Mouse (Mus musculus): ENCODE data around the gene Rad51c.
"Not testable (repeated sequence)": the region's sequence is repeated elsewhere in the genome, so short reads cannot be mapped to it uniquely, and the experiment has no call there.

Gene Rad51c

DNA sequence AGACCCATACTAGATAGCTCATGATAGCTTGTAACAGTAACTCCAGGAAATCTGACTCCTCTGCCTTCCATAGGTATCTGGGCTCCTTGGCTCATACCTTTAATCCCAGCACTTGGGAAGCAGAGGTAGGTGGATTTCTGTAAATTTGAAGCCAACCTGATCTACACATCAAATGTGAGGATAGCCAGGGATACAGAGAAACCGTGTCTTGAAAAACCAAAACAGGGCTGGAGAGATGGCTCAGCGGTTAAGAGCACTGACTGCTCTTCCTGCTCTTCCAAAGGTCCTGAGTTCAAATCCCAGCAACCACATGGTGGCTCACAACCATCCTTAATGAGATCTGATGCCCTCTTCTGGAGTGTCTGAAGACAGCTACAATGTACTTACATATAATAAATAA, 30.4 kb upstream of the Rad51c start:
- in situ Hi-C loops (cut with MboI; ENCODE audit: low pct_unique_long_range_greater_than_20kb in 1 of 2, low sequenced_read_pairs in 2 of 2, unreplicated experiment in 1 of 2), result not testable (repeated sequence)

DNA sequence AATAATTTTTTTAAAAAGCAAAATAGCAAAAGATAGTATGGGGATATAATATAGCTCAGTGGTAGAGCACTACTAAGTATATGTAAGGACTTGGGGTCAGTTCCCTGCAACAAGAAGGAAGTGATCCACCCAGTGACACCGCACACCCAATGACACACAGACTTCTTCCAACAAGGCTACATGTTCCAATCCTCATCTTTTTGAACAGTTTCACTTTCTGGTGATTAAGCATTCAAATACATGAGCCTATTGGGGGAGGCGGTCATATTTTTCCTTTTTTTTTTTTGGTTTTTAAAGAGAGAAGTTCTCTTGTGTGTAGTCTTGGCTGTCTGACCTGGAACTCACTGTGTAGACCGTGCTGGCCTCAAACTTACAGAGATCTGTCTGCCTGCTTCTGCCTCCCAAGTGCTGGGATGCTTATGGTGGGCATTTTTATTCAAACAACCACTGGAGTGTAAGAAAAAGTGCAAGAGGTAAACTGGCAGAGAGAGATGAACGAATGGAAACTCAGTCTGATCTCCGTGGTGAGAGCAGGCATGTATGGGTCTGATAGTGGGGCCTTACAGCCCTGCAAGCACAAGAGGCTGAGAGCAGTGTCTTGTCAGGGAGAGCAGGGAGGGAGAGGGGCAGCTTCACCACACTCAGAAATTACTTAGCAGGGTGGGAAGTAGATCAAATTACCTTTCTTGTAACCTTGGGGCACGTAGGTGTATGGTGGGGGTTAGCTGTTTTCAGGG, 28.3 kb upstream of the Rad51c start:
- in situ Hi-C loops (cut with MboI; ENCODE audit: low pct_unique_long_range_greater_than_20kb in 1 of 2, low sequenced_read_pairs in 2 of 2, unreplicated experiment in 1 of 2), result no loop called here

DNA sequence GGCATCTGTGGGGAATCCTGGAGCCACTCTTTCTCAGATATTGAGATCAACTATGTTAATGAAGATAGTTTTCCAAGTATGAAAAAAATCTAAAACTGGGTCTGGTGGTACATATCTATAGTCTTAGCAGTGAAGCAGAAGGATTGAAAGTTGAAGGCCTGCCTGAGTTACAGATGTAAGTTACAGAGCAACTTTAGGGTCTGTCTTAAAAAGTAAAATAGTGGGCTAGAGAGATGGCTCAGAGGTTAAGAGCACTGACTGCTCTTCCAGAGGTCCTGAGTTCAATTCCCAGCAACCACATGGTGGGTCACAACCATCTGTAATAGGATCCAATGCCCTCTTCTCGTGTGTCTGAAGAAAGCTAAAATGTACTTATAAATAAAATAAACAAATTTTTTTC, 27.7 kb upstream of the Rad51c start:
- in situ Hi-C loops (cut with MboI; ENCODE audit: low pct_unique_long_range_greater_than_20kb in 1 of 2, low sequenced_read_pairs in 2 of 2, unreplicated experiment in 1 of 2), result no loop called here

DNA sequence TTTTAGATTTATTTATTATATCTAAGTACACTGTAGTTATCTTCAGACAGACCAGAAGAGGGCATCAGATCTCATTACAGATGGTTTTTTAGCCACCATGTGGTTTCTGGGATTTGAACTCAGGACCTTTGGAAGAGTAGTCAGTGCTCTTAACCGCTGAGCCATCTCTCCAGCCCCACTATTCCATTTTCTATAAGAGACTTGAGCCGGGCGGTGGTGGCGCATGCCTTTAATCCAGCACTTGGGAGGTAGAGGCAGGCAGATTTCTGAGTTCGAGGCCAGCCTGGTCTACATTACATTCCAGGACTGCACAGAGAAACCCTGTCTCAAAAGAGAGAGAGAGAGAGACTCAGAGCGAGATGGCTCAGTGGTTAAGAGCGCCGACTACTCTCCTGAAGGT, 27.1 kb upstream of the Rad51c start:
- in situ Hi-C loops (cut with MboI; ENCODE audit: low pct_unique_long_range_greater_than_20kb in 1 of 2, low sequenced_read_pairs in 2 of 2, unreplicated experiment in 1 of 2), result not testable (repeated sequence)

DNA sequence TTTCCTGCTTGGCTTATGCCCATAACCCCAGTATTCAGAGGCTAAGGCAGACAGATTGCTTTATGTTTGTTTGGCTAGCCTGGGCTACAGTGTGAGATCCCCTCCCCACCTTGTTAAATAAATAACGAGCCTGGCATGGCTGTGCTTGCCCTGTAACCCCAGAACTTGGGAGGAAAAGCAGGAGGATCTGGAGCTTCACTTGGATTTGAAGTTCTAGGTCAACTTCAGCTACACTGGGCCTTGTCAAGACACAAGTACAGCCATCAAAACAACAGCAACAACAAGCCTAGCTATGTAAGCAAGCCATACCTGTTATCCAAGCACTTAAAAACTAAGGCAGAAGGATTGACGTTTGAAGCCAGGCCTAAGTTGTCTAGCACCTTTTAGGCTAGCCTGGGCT, 25.6 kb upstream of the Rad51c start:
- in situ Hi-C loops (cut with MboI; ENCODE audit: low pct_unique_long_range_greater_than_20kb in 1 of 2, low sequenced_read_pairs in 2 of 2, unreplicated experiment in 1 of 2), result no loop called here

DNA sequence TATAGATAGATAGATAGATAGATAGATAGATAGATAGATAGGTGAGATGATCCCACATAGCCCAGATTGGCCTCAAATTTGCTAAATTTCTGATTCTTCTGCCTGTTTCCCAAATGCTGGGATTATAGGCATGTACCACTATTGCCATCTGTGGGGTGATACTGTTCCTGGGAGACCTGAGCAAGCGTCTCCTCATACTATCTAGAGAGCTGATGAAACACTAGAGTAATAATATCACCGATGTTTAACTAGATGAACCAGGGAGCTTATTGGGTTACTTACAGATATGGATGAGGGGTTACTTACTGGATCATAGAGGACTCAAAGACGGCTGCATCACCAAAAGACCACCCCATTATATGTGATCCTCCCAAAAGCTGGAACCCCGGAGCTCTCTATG, 24.6 kb upstream of the Rad51c start:
- in situ Hi-C loops (cut with MboI; ENCODE audit: low pct_unique_long_range_greater_than_20kb in 1 of 2, low sequenced_read_pairs in 2 of 2, unreplicated experiment in 1 of 2), result no loop called here

DNA sequence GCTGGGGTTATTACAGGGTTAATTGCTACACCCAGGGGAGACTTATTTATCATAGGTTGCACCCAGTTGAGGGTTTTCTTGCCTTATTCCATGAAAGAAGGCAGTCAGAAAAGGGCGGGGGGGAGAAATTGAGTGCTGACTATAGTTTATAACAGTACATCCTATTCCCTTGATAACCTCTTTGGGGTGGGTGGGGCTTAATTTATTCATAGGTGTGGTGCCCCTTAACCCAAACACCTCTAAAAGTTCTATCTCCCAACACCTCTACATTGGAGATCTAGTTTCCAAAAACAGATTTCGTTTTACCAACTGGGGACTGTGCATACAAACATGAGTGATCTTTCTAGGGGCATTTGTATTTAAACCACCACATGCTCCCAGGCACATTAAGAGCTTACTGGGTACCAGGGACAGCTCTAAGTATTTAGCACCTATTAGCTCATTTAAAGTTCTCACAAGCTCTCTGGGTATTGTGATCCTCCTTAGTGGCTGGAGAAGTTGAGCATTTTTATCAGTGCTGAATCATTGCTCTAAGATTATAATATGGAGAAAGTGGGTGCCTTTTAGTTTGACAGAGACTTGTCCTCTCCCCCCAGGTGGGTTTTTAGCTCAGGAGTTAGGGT, 23.4 kb upstream of the Rad51c start:
- in situ Hi-C loops (cut with MboI; ENCODE audit: low pct_unique_long_range_greater_than_20kb in 1 of 2, low sequenced_read_pairs in 2 of 2, unreplicated experiment in 1 of 2), result no loop called here

DNA sequence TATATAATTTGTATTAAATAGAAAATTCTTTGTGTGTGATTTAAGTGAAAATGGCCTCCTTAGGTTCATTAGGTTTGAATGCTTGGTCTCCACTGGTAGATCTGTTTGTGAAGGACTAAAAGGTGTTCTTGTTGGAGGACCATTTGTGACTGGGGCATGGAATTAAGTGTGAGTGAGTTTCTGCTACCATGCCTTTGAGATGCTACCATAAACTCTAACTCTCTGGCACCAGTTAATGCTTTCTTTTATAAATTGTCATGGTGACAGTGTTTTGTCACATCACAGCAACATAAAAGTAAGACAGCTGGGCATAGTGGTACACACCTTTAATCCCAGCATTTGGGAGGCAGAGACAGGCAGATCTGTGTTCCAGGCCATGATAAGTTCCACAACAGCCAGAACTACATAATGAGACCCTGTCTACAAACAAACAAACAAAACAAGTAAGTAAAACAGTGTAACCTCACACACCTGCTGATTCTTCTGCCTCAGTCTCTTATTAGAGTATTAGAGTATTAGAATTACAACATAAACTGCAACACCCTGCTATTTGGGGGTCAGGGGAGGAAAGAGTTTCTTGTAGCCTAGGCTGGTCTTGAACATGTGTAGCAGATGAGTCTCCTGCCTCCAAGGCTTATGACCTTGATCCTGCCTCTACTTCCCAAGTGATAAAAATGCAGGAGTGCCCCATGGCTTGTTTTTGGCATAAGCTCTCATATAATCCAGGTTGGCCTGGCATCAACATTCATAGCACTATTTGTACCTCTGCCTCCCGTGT, 22.7 kb upstream of the Rad51c start:
- in situ Hi-C loops (cut with MboI; ENCODE audit: low pct_unique_long_range_greater_than_20kb in 1 of 2, low sequenced_read_pairs in 2 of 2, unreplicated experiment in 1 of 2), result no loop called here

DNA sequence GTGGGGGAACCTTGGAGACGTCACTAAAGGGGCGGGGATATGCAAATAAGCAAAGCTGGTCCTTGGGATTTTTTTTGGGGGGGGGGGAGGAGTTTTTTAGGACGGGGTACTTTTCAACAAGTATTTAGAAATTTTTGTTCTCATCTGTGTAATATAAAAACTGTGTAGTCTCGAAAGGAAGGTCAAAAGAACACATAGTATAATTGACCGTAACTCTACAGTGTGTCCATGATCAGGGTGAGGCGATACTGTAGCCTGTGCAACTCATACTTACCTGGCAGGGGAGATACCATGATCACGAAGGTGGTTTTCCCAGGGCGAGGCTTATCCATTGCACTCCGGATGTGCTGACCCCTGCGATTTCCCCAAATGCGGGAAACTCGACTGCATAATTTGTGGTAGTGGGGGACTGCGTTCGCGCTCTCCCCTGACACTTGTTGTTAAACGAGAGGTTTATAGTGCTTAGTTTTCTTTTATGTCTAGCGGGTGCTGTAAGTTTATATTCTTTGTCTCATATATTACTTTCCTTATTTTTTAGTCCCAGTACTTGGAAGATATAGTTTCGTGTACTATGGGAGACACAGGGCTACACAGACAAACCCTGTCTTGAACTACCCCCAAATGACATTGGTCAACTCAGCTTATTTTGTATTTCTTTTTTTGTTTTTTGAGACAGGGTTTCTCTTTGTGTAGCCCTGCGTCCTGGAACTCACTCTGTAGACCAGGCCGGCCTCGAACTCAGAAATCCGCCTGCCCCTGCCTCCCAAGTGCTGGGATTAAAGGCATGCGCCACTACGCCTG, 21.9 kb upstream of the Rad51c start:
- in situ Hi-C loops (cut with MboI; ENCODE audit: low pct_unique_long_range_greater_than_20kb in 1 of 2, low sequenced_read_pairs in 2 of 2, unreplicated experiment in 1 of 2), result not testable (repeated sequence)

DNA sequence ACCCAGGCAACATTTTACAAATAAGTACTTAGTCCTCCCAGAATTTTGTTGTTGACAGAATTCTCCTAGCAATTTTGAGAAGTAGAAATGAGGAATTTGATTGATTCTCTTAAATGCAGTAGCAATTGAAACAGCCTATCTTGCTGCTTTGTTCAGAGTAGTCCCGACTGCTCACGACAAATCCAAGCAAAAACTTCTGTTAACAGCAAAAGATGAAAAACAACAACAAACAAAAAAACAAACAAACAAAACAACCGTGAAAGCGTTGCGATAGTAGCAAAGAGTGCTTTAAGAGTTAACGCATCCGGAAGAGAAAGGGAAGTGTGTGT, 21.3 kb upstream of the Rad51c start:
- in situ Hi-C loops (cut with MboI; ENCODE audit: low pct_unique_long_range_greater_than_20kb in 1 of 2, low sequenced_read_pairs in 2 of 2, unreplicated experiment in 1 of 2), result no loop called here

DNA sequence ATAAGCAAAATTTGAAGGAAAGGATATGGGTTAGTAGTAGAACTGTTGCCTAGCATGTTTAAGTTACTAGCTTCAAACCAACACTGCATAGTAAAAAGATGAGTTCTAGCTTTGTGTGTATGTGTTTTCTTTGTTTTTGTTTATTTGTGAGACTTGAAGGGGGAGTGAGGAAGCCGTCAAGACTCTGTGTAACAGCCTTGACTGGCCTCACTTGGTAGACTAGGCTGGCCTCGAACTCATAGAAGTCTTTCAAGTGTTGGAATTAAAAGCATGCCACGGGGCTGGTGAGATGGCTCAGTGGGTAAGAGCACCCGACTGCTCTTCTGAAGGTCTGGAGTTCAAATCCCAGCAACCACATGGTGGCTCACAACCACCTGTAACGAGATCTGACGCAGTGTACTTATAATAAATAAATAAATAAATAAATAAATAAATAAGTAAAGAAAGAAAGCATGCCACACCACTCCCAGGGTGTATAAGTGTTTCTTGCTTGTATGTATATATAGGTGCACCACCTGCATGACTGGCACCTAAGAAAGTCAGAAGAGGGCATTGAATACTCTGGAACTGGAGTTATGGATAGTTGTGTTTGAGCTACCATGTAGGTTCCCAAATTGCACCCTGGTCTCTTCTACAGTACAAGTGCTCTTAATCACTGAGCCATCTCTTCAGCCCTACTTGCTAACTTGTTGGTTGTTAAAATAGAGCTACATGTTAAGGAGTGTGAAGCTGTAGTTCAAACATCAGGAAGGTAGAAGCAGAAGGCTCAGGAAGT, 19.0 kb upstream of the Rad51c start:
- in situ Hi-C loops (cut with MboI; ENCODE audit: low pct_unique_long_range_greater_than_20kb in 1 of 2, low sequenced_read_pairs in 2 of 2, unreplicated experiment in 1 of 2), result no loop called here

DNA sequence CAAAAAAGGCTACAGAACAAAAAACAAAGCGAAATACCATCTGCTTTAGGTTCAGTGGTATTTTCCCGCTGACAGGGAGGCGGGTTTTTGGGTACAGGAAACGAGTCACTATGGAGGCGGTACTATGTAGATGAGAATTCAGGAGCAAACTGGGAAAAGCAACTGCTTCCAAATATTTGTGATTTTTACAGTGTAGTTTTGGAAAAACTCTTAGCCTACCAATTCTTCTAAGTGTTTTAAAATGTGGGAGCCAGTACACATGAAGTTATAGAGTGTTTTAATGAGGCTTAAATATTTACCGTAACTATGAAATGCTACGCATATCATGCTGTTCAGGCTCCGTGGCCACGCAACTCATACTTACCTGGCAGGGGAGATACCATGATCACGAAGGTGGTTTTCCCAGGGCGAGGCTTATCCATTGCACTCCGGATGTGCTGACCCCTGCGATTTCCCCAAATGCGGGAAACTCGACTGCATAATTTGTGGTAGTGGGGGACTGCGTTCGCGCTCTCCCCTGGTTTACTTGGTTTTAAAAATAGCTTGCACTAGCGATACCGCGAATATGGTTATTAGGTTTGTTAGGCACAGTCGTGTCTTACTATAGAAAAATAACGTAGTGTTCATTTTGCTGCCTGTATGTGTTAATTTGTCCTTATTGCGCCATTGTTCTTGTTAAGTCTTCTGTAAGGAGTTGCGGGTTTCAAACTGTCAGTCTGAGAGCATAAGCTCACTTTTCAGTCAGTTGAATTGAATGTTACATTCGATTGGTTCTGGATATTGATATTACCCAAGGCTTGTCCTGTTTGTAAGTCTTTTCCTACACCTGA, 18.0 kb upstream of the Rad51c start:
- in situ Hi-C loops (cut with MboI; ENCODE audit: low pct_unique_long_range_greater_than_20kb in 1 of 2, low sequenced_read_pairs in 2 of 2, unreplicated experiment in 1 of 2), result no loop called here

DNA sequence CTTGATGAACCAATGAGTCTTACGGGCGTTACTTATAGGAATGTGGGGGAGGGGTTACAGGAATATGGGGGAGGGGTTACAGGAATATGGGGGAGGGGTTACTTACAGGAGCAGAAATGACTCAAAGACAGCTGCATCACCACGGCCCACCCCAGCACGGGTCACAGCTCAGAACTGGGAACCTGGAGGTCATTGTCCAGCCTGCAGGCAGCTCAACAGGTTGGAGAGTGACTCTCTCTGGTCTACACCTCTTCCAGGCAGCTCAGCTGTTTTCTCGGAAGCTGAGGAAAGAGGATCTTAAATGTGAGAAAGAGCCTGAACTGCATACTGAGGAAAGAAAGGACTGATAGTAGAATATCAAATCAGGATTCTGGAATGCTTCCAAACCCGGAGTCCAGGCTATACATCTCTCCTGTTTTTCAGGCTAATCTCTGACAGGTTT, 17.0 kb upstream of the Rad51c start:
- in situ Hi-C loops (cut with MboI; ENCODE audit: low pct_unique_long_range_greater_than_20kb in 1 of 2, low sequenced_read_pairs in 2 of 2, unreplicated experiment in 1 of 2), result no loop called here

DNA sequence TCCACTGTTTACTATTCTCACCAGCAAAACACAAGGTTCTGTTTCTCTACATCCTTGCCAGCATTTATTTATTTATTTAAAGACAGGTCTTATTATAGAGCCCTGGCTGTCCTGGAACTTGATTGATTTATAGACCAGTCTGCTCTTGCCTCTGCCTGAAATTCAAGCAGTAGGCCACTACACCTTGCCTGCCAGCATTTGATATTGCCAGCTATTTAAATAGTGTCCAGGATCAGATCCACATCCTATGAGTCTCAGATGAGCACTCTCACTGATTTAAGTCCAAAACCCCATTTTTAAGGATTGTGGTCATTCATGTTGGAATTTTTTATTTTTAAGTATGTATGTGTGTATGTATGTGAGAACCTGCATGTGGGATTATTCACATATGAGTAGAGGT, 16.1 kb upstream of the Rad51c start:
- in situ Hi-C loops (cut with MboI; ENCODE audit: low pct_unique_long_range_greater_than_20kb in 1 of 2, low sequenced_read_pairs in 2 of 2, unreplicated experiment in 1 of 2), result no loop called here

DNA sequence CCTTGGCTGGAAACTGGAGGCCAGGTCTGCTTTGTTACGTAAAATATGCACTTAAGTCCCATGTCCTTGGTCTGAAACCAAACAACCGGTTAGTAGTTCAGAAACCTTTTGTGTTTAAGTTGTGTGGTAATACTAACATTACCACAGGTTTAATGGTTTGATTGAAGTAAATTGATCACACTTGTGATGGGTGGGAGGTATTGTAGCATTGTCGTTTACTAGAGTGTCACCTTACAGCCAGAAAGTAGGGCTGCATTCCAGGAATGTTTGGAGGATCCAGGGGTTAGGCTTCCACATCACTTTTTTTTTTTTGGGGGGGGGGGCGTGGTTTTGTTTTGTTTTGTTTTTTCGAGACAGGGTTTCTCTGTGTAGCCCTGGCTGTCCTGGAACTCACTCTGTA, 11.4 kb upstream of the Rad51c start:
- in situ Hi-C loops (cut with MboI; ENCODE audit: low pct_unique_long_range_greater_than_20kb in 1 of 2, low sequenced_read_pairs in 2 of 2, unreplicated experiment in 1 of 2), result no loop called here

DNA sequence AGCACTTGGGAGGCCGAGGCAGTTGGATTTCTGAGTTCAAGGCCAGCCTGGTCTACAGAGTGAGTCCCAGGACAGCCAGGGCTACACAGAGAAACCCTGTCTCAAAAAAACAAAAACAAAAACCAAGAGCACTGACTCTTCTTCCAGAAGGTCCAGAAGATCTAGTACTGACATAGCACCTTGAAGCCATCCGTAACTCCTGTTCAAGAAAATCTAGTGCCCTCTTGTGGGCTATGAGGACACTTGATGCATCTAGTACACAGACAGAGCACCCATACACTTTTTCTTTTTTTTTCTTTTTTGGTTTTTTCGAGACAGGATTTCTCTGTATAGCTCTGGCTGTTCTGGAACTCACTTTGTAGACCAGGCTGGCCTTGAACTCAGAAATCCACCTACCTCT, 8.7 kb upstream of the Rad51c start:
- in situ Hi-C loops (cut with MboI; ENCODE audit: low pct_unique_long_range_greater_than_20kb in 1 of 2, low sequenced_read_pairs in 2 of 2, unreplicated experiment in 1 of 2), result not testable (repeated sequence)

DNA sequence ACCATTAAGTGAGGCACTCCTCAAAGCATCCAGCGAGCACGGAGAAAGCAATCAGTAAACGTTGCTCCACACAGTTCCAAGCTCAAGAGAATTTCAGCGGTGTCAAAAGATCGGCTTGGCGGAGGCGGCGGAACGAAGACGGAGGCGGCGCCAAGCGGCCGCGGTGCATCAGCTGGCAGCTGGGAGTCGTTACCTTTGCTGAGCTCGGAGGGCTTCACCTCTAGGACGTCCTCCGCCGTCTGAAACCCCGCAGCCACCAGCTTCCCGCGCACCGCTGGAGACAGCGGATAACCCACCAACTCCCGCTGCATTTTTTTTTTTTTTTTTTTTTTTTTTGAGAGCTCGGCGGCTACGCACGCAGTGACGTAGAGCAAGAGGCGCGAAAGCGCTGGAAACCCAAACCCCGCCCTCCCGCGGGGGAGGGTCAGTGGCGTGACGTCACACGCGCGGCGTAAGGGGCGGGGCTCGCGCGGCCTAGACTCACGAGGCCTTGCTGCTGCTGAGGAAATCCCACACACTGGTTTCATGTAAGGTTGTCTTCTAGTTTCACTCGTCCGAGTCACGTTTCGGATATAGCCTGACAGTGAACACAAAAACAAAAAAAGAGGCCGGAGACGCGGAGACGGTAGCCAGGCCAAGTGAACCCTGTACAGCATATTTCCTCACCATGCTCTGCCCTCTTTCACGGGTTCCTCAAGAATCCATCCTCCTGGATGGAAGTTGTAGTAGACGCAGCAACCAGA, 472 bp downstream of the Rad51c start:
- in situ Hi-C loops (cut with MboI; ENCODE audit: low pct_unique_long_range_greater_than_20kb in 1 of 2, low sequenced_read_pairs in 2 of 2, unreplicated experiment in 1 of 2), result no loop called here
